Mouse (Mus musculus) kidney, adult 8-10 months (tissue): Measurements from ENCODE around the gene Mtch2.
A peak's percentile ranks its signal among the peaks of the same experiment; 100 is the strongest.
"Not testable (repeated sequence)": the region's sequence is repeated elsewhere in the genome, so short reads cannot be mapped to it uniquely, and the experiment has no call there.

Experiments used
- DNase-seq, 2 experiments: peaks; one replicate each; pipeline ENCODE4 v3.0.0; 2022

Mtch2 gene

DNA sequence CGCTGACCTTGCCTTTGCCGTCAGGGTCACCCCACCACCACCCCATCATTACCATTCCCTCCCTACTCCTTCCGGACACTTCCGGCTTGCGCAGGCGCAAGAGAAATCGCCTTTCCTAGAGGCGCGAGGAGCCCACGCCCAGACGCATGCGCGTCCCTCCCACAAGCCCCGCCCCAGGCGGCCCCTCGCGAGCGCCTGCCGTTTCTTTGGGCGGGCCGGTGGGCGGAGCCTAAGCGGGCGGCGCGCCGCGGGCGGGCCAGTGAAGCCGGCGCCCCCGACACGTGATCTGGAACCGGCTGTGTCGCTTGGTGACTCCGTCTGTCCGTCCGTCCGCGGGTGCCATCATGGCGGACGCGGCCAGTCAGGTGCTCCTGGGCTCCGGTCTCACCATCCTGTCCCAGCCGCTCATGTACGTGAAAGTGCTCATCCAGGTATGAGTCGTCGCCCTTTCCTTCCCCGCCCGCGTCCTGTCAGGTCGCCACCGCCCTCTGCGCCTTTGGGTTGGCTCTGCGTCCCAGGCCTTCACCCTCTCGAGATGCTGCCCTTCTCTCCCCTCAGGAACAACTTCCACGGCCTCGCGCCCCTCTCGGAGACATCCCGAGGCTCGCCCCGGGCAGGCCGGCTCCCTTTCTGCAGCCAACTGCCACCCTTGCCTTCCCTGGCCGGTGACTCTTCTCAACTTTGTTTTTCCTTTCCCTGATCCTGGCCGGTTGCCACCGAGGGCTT is at the start of gene Mtch2:
Gene Mtch2, plus strand, starts transcription at position 201 of the 726 bp plus-strand sequence.
- DNase-seq: peak; percentile 98

DNA sequence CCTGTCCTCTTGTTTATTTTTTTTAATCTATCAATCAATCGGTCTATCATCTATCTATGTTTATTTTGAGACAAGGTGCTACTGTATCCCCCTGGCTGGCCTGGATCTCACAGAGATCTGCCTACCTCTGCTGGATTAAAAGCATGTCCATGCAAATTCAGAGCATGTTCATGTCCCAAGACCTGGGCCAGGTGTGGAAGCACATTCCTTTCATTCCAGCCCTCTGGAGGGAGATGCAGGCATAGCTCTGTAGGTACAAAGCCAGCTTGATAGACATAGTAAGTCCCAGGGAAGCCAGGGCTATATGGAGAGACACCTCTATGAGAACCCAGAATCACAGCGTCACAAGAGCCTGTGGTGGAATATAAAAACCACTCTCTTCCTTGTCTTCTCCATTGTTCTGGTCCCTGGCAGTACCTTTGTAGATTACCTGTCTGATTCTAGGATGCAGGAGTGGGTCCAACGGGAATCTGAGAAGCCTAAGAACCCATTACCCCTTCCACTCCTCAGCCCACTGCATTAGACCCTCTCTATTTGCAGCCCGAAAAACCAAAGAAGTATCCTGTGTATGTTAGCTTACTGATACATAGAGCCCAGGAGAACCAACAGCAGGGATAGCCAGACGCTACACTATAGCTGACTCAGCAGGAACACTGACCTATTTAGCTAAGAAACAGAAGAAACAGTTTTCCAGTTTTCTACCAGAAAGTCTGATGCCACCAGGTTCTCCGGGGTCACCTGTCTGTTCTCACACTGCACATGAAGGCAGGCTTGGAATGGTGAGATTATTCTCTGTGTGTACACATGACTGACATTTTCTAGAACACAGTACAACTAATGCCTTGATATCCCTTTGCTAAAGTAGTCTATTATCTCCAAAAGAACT is 38.5 kb upstream of the Mtch2 start:
- DNase-seq: no peak

DNA sequence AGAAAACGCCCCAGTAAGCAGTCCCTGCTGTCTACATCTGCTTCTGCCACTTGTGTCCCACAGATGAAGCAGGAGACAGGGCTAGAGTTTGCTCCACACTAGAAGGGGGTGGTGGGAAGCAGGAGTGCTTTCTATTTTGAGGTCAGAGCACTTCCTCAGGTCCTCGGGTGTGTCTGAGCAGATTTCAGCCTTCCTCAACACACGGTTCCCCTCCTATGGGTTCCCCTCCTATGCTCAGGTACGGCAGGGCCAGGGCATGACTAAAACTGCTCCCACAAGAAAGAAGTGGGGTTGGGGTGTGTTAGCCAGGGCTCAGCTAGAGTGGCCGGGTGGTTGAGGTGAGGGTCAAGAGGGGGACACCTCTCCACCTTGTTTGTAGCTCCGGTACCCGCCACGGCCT is 36.2 kb upstream of the Mtch2 start:
- no peak for DNase-seq

DNA sequence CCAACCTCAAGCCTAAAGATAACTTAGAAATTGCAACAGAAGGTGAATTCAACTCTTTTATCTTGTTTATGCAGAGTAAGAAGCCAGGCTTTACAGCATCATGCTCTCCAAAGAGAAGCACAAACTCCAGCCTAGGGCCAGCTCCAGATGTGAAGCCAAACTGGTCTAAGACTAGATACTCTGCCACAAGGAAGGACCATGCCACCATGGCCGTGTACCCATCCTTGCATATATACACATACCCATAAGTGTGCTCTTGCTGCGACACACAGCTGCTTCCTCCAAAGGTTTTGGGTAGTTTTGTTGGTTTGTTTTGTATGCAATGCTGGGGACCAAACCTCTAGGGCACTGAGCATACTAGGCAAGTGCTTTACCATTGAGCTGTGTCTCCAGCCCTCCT is 31.7 kb upstream of the Mtch2 start:
- DNase-seq: no peak

DNA sequence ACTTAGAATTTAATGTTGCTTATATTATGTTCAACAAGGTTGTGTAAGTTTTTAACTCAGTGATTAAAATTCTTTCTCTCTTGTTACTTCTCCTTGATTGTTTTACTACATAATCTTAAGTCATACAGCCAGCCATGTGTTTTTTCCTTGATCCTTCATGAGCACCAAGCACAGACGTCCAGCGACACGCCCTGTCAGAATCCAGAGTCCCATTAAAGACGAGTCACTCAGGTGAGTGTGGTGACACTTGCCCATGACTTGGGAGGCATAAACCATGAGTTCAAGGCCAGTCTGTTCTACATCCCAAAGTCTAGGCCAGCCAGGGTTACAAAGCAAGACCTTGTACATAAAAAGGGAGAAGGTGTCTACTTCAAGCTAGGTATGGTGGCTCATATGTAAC is 30.8 kb upstream of the Mtch2 start:
- no peak for DNase-seq

DNA sequence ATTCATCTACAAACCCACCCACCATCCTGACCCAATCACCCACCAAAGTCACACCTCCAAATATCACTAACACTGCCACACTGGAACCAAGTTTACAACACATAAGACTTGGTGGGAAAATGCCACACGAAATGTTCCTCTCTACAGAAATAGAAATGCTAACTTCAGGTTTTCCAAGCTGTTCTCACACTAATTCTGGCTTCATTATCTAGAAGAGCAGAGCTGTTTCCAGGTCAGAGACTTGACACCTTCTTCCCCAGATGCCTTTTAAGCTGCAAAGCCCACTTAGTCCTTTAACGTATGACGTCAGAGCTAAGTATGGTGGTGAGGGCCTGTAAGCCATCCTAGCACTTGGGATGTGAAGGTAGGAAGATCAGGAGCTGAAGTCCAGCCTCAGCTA is 28.2 kb upstream of the Mtch2 start:
- DNase-seq: no peak

DNA sequence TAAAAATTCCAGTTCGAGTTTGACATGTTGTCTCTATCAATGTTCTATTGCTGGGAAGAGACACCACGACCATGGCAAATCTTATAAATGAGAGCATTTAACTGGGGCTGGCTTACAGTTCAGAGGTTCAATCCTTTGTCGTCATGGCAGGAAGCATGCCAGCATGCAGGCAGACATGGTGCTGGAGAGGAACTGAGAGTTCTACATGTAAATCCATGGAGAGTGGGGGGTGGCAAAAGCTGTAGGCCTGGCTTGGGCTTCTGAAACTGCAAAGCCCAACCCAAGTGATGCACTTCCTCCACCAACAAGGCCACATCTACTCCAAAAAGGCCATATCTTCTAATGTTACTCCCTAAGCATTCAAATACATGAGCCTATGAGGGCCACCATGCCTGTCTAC is 26.1 kb upstream of the Mtch2 start:
- DNase-seq: no peak

DNA sequence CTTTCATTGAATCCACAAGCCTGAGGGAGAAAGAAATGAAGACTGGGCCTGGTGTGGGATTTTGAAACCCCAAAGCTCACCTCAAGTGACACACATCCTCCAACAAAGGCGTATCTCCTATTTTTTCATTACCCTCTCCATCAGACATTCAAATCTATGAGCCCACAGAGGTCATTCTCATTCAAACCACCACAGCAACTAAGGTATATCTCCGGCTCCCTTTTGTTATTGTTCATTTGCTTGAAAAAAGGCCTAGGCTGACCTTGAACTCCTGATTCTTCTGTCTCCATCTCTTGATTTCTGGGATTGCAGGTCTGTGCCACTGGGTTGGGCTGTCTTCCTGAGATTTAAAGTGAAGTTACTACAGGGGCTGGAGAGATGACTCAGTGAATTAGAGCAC is 24.0 kb upstream of the Mtch2 start:
- no peak for DNase-seq

DNA sequence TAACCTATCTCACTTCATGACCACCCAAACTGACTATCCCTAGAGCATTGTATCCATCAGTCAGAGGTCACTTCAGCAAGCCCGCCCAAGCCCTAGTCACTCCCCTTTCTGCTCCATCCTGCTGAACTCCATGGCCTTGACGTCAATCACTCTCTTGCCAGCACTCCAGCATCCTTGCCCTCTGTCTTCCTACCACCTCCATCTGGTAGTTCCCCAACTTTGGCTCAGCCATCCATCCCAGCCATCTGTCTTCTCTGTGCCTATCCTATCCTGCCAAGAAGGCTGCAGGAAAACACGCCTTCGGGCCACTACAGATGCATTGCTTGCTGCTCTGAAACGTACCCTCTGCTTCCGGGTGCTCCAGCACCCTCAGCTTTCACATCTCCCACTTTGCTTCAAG is 23.2 kb upstream of the Mtch2 start:
- DNase-seq: no peak

DNA sequence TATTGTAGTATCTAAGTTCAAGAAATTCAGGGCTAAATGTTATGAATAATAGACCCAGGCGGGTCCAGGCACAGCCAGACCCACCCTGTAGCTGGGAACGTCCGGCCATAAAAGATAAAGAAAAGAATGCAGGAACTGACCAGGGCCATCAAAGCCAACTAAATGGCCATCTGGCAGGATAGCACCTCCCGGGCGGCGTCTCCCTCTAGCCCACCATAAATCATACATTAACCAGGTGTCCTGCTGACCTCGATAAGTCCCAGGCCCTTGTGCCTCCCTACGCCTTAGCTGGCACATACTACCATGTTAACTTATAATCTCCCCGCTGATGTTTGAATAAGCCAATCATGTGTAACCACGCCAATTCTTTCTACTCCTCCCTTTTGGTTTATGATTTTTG is 22.4 kb upstream of the Mtch2 start:
- not testable (repeated sequence) for DNase-seq

DNA sequence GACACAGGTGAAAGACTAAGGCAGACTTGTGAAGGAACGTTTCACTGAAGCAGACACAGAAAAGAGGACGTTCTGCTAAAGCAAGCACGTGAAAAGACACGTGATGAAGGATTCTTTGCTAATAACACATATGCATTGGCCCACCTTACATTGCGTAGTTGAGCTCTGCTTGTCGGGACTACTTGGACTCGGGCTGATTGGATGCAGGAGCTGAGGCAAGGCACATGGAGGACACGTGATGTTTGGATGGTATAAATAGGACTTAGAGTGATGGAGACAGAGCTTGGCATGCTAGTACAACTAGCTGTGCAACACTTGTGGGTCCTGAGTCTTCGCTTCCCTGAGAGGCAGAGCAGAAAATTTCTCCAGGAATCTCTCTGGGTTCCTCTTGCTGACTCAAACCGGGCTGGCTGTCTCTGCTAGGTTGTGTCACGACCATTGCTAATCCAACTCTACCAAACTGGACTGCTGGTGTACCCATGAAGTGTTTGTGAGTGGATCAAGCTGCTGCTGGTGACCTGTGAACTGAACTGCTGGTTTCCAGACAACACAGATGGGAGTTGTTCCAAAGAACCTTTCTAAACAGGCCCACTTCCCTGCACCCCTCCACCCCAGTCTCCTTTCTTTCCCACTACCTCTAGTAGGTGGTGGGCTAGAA is 21.3 kb upstream of the Mtch2 start:
- no peak for DNase-seq

DNA sequence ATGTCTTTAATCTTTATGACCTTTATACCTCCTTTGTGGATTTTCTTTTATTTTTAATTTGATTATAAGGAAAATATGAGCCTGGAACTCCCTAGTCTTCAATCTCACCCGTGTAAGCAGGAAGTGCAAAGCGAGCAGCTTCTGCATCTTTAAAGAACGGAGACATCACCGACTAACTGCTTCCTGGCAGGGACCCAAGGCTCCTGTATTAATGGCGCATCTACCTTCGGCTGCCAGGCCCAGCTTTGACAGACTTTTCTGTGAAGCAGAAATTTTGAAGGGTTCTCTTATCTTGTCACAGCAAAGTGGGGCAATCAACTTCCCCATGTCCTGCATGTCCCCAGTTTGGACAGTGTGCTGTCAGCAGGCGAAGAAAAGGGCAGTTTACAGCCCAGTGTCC is 18.2 kb upstream of the Mtch2 start:
- no peak for DNase-seq

DNA sequence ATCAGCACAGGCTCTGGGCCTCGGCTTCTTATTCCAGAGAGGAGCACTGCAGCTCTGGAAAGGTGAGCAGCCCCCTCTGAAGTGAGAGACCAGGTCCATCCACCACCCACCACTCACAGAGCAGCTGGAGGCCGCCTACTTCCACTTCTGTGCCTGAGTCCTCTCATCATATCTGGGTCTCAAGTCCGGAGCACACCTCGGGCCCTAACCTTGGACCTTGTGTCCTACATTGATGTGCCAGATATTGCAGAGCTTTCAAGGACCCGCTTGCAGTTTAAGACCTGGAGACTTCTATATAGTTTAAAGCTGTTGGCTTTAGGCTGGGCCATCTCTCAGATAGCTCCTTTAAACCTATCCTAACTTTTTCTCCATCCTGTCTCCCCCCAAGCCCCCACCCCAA is 13.5 kb upstream of the Mtch2 start:
- DNase-seq: no peak

DNA sequence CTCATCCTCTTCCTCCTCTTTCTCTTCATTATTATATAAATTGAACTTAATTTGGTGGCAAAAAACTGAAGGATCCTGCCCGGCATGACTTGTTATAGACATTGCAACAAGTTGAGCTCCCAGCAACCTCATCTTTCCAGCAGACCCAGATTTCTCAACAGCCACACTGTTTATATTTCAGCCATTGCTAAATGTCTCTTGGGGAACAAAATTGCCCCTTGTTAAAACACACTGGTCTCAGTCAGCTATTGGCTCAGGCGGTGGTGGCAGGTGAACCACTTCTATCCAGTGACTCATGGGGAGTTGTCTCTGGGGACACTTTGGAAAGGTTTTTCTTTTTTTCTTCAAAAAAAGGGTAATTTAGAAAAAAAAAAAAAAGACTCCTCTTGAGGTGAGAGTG is 8.3 kb upstream of the Mtch2 start:
- DNase-seq: no peak

DNA sequence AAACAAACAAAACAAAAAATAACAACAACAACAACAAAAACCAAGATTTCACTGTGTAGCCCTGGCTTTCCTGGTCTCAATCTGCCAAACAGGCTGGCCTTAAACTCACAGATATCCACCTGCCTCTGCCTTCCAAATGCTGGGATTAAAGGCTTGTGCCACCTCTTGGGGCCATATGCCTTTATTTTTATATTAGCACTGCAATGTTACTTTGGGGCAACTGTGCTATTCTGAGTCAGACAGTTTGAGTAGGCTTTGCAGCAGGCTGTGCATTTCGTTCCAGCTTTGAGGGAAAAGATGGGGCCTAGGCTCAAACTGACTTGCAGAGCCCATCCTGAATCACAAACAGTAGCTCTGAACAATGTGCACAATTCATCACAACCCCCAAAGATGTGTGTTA is 3.3 kb upstream of the Mtch2 start:
- no peak for DNase-seq

DNA sequence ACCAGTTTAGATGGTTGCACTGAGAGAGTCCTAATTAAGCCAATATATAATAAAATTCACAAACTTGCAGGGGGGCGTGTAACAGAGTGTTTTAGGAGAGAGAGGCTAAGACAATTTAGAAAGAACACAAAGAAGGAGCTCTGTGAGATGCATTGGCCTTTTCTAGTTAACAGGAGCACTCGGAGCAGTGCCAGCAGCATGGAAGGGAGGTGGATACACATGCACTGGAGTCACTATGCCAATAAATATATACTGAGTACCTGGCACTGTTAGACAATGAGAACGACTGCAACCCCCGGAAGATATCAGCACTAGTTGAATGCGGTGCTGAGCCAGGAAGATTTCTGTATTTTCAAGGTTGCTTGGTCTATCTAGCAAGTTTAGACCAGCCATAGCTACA is 2.7 kb upstream of the Mtch2 start:
- no peak for DNase-seq

DNA sequence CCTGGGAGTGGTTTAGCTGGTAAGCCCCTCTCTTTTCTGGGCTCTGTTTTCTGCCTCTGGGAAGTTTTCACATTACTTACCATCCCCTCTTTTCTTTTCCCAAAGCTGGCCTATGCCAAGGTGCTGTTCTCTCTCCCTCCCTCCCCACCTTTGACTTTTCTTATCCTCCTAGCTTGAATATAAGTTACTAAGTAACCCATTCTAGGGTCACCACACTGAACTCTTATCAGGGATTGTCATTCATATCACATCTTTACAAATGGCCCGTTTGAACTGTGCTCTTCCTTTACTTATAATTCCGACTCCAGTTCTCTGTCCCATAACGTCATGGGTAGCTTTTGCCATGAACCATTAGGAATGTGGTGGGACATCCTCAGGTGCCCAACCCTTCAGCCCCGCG is 1.7 kb upstream of the Mtch2 start:
- no peak for DNase-seq

DNA sequence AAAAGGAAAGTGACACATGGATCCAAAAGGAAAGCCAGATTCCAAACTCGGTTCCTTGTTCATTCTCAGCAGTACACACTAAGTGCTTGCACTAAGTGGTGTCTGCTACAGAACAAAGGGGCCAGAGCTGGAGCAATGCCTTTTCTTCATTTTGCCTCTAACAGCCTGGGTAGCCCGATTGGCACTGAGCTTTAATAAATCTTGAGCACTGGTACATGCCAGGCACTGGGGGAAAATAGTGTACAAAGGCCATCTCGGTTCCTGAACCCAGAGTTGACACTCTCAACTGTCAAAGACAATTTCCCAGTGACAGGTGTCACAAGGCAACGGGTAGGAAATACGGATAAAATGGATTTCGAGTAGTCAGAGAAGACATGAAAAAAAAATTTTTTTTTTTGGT is 784 bp upstream of the Mtch2 start:
- DNase-seq: peak; percentile 40 to 52

DNA sequence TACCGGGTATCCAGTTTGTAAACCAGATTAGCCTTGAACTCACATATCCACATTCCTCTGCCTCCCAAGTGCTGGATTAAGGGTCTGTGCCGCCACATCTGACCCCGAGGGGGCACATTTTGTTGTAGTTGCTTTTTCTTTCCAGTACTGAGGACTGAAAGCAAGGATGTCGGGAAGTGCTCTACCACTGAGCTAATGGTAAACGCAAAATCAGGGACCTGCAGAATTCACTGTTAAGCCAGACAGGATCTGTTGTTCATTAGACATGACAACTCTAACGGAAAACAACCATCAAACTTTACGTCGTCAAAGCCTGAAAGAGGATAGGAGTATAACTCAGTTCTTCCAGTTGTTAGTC is 379 bp upstream of the Mtch2 start:
- DNase-seq: no peak

DNA sequence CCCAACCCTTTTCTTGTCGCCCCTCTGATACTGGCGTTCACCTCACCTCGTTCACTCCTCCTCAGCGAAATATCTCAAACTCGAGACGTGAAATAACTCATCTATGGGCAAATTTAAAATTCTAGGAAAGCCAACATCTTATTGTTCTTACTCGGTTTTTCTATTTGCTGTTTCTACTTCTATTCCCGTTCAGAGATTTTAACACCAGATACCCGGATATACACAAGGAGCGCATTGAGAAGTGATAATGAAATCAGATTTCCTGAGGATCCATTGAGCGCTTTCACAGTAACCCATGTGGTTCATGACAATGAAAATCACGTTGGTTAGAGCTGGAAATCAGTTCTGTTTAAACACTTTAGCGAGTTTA is 711 bp downstream of the Mtch2 start:
- DNase-seq: no peak

DNA sequence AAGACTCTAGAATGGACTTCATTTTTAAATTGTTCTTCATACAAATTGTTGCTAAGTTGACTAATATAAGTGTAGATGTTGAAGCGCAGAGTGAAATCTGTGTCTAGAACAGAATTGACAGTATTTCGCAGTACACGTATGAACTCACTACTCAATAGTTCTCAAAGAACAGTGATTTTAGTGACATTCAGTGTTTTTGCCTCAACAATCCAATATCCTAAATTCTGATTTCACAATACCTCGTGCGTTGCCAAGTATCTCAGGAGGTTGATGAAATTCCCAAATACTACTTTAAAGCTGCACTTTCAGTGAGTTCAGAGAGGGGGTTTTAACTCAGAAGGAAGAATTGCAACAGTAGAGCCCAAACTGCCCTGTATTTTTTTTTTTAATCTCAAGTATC is 1.4 kb downstream of the Mtch2 start:
- DNase-seq: no peak

DNA sequence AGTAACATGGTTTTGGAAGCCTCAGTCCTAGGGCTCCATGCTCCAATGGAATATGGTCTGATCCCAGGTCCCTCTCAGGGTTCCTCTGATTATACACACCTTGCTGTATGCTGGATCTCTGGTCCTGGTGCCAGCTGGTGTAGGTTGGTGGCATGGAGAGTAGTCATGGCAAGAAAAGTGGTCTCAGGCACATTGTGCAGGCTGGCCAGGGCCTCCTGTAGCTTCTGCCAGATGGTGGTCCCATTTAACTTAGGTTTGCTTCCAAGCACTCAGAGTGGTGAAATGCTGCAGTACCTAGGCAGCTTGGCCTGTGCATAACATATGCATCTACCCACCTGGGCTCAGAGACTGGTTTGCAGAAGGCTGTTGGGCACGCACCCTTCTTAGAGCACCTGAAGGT is 3.4 kb downstream of the Mtch2 start:
- no peak for DNase-seq

DNA sequence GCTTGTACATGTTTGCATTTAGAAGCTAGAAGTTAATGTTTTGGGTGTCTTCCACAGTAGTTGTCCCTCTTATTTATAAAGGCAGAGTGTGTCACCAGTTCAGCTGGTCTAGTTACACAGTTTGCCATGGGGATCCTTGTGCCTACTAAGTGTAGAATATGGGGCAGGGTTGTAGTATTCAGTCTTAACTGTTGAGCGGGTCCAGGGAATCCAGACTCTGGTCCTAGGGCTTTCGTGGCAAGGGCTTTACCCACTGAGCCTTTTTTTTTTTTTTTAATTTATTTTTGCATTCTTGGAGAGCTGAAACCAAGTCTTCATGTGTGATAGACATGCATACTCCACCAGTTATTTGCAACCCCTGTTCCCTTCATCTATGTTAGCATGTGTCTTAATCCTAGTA is 14.5 kb downstream of the Mtch2 start:
- DNase-seq: no peak

DNA sequence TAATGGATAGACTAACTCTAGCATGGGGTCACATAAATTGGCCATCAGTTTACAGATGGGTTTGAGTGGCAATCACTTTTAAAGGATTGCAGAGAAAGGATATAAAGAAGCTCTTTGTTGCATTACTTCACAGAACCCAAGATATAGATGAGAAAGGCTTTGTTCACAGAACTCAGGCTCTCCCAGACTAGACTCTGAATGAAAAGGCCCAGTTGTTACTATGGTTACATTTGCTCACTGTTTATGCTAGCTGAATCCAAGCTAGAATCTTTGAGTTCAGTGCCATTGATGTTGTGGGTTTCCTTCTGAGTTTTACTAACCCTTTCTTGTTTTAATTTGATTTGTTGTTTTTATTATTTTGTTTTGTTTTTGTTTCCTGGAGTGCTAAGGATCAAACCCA is 17.2 kb downstream of the Mtch2 start:
- DNase-seq: no peak
